Mouse (Mus musculus): ENCODE measurements around the gene Lsg1.
A peak's percentile ranks its signal among the peaks of the same experiment; 100 is the strongest.

The Lsg1 gene

DNA sequence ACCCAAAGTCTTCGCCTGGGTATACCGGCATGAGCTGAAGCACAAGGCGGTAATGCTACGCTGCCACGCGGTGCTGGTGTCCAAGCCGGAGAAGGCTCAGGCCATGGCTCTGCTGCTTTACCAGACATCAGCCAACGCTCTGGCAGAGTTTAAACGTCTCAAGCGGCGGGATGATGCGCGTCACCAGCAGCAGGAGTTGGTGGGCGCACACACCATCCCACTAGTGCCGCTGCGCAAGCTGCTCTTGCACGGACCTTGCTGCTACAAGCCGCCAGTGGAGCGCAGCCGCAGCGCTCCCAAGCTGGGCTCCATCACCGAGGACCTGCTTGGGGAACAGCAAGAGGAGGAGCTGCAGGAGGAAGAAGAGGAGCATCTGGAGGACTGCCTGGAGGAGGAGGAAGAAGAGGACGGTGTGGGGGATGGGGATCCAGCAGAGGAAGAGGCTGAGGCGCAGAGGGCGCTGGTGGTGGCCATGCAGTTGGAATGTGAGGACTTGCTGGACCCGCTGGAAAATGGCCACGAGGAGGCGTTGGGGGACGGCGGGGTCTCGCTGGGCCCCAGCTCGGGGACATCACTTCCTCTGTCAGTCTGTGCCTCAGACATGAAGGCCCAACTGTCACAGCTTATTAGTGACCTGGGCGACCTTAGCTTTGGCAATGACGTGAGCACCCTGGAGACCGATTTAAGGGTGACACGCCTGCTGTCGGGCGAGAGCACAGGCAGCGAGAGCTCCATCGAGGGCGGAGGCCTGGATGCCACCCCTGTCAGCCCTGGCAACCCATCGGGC lies 13.8 kb upstream of the Lsg1 start:
- peak; percentile 74 to 77 for DNase-seq (ENCODE audit: low spot score in 2 of 2)

- peak in 1 of 2 experiments; percentile 58 for DNase-seq (ENCODE audit: low spot score in 2 of 2)
Observed at GRCm38 (mm10) chr16:30600431-30601045, 13.1 kb upstream of the Lsg1 start.

GRCm38 (mm10) chr16:30599491-30600268 lies 12.3 kb upstream of the Lsg1 start, which contains the start of gene Fam43a:
TSS of gene Fam43a (plus strand) at chr16:30599723.
- peak; percentile 94 to 95 for DNase-seq (ENCODE audit: low spot score in 2 of 2)

- DNase-seq (ENCODE audit: low spot score in 2 of 2) = peak; percentile 76 to 82
Observed at GRCm38 (mm10) chr16:30596959-30597681, 9.7 kb upstream of the Lsg1 start.

- no peak for DNase-seq (ENCODE audit: low spot score in 2 of 2)
Observed at GRCm38 (mm10) chr16:30595835-30596557, 8.6 kb upstream of the Lsg1 start.

- no peak for DNase-seq (ENCODE audit: low spot score in 2 of 2)
Observed at GRCm38 (mm10) chr16:30595356-30595755, 8.0 kb upstream of the Lsg1 start.

GRCm38 (mm10) chr16:30591990-30592389 lies 4.6 kb upstream of the Lsg1 start:
- no peak for DNase-seq (ENCODE audit: low spot score in 2 of 2)

DNA sequence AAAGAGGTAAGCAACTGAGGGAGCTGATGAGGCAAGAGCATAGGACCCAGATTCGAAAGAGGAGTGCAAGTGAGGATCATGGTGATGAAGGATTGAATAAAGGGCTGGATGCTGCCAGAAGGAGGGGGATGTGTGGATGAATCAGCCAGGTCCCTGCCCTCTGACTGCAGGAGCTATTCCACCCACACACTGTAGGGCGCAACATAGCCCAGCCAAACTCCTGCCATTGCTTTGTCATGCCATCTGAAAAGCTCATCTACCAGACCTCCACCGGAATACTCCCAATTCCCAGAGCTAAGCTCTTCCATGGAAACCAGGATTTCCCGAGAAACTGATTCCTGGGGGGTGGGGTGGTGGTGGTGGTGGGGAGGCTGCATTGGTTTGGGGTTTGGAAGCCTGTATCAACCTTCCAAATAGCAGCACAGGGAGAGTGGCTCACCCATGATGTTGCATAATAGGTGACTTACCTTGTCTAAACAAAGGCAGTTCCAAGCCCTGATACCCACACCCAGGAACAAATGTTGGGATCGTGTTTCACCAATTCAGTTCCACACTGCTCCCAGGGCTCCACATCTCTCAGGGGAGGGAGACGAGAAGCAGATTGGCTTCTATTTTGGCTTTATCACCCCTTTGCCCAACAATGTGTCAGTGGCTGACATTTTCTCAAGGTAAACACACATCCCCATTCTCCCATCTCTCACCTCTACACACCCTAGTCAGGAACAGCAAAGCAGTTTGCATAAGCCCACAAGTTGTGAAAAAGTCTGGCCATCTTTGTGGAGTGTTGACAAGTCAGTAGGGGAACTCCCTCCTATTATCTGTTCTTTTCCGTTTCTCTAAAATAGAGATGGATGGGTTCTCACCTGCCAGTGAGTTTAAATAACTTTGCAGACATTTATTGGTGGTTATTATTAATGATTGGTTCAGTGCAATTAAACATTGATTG lies 3.1 kb upstream of the Lsg1 start:
- DNase-seq (ENCODE audit: low spot score in 2 of 2) = no peak

GRCm38 (mm10) chr16:30586935-30587493 lies 378 bp downstream of the Lsg1 start:
- DNase-seq (ENCODE audit: low spot score in 2 of 2) = no peak

DNA sequence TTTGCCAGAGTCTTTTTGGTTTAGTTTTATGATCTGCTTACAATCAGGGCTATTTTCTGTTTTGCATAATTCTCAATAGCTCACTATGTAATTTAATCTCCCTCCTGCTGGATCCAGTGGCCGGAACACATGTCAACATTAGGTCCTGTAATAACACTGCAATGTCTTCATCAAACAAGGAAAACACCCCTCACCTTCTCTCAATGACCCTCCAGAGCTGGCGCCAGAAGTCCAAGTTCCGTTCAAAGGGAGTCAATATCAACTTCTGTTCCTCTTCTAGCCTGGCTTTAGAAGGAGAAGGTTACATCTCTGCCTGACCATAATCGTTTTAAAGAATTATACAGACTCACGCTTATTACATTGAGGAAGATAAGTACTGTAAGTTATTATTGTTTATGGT lies 6.6 kb downstream of the Lsg1 start:
- no peak for DNase-seq (ENCODE audit: low spot score in 2 of 2)

- DNase-seq (ENCODE audit: low spot score in 2 of 2) = no peak
Observed at GRCm38 (mm10) chr16:30576392-30576791, 11.0 kb downstream of the Lsg1 start.

DNA sequence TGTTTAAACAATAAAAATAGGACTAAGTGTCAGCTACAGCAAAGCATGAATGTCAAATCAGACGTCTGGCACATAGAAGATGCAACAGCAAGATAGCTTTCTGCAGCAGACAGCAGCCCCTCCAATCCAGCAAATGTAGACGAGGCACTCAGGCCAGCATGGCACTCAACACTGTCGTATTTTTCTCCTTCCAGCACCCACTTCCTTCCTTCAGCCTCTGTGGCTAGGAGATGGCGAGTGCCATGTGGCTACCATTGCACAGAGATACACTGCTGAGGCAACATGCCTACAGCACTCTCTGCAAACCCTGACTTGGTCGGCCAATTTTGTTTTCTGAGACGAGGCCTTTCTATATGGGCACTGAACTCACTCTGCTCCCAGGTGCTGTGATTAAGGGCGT lies 11.6 kb downstream of the Lsg1 start:
- DNase-seq (ENCODE audit: low spot score in 2 of 2) = no peak

- DNase-seq (ENCODE audit: low spot score in 2 of 2) = no peak
Observed at GRCm38 (mm10) chr16:30572239-30572638, 15.2 kb downstream of the Lsg1 start.

GRCm38 (mm10) chr16:30571378-30571777 lies 16.0 kb downstream of the Lsg1 start:
- no peak for DNase-seq (ENCODE audit: low spot score in 2 of 2)

DNA sequence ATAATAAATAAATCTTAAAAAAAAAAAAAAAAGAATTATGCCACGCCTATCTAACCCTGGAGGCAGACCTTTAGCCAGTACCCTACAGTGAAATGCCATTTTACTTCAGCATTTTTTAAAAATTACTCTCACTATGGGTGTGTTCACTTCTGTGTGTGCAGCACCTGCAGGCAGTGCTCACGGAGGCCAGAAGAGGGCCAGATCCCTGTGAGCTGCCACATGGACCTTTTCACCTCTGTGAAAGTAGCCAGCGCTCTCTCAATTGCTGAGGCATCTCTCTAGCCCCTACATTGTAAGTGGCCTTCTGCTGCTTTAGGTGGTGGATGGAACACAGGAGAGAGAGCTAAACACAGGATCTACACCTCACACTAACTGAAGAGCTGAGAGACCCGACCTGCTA lies 17.2 kb downstream of the Lsg1 start:
- no peak for DNase-seq (ENCODE audit: low spot score in 2 of 2)

- DNase-seq (ENCODE audit: low spot score in 2 of 2) = peak in 1 of 2 experiments; percentile 17
Observed at GRCm38 (mm10) chr16:30565631-30566030, 21.8 kb downstream of the Lsg1 start.

GRCm38 (mm10) chr16:30560601-30561000 lies 26.8 kb downstream of the Lsg1 start:
- no peak for DNase-seq (ENCODE audit: low spot score in 2 of 2)

- DNase-seq (ENCODE audit: low spot score in 2 of 2) = no peak
Observed at GRCm38 (mm10) chr16:30559312-30559992, 27.9 kb downstream of the Lsg1 start.

DNA sequence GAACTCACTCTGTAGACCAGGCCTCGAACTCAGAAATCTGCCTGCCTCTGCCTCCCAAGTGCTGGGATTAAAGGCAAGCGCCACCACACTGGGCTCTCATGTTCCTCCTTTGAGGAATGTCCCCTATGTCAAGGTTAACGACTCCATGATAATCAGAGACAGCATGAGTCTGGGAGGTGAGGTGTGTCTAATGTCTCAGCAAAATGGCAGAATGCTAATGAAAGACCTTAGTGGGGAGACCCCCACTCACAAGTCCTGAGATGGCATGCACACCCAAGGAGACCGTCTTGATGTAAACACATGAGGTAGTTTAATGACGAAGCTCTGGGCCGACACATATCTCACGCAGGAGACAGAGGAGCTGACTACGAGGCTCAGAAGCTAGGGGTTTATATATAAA lies 33.3 kb downstream of the Lsg1 start:
- DNase-seq (ENCODE audit: low spot score in 2 of 2) = no peak
